Mouse (Mus musculus): ENCODE results near the gene Anxa2.

- TF ChIP-seq CTCF (IDR thresholded peaks at IDR 0.05; ENCODE audit: low read depth), result no peak
- no peak for TF ChIP-seq EP300 (IDR thresholded peaks at IDR 0.05; ENCODE audit: low read depth)
Observed at GRCm38 (mm10) chr9:69472724-69473123, 19.3 kb downstream of the Anxa2 start.

Measured in heart, postnatal 0 days (tissue).